Mouse (Mus musculus) heart, embryonic 10.5 days (tissue): ENCODE data around the gene Usp36. TPM values are rescaled to one million over a fixed set of nuclear protein-coding genes. Genes with fewer than 3 reads are reported as not detected.
"Not testable (repeated sequence)": the region's sequence is repeated elsewhere in the genome, so short reads cannot be mapped to it uniquely, and the experiment has no call there.

Experiments used
- DNase-seq: peaks from one replicate; pipeline ENCODE4 v3.0.0-alpha.2; 2017; ENCODE audit warnings: low spot score
- H3K27ac ChIP-seq: fragments of 300-500 bp; sonication (generic); 2 replicates; pipeline ENCODE4 v1.5.1; 2016; ENCODE audit warnings: mild to moderate bottlenecking
- H3K27me3 ChIP-seq: fragments of 300-500 bp; sonication (generic); 2 replicates; pipeline ENCODE4 v1.6.1; 2016; ENCODE audit warnings: mild to moderate bottlenecking; ENCODE audit not compliant: poor library complexity, insufficient read depth, severe bottlenecking
- H3K36me3 ChIP-seq: fragments of 300-500 bp; sonication (generic); 2 replicates; pipeline ENCODE4 v1.6.1; 2016; ENCODE audit warnings: mild to moderate bottlenecking, moderate library complexity
- H3K4me1 ChIP-seq: fragments of 300-500 bp; sonication (generic); 2 replicates; pipeline ENCODE4 v1.6.1; 2016; ENCODE audit warnings: mild to moderate bottlenecking
- H3K4me3 ChIP-seq: fragments of 300-500 bp; sonication (generic); 2 replicates; pipeline ENCODE4 v1.5.1; 2016; ENCODE audit warnings: mild to moderate bottlenecking, moderate library complexity
- H3K9me3 ChIP-seq: fragments of 300-500 bp; sonication (generic); 2 replicates; pipeline ENCODE4 v1.6.1; 2016; ENCODE audit warnings: mild to moderate bottlenecking, moderate library complexity
- WGBS: fragments of 180-500 bp; shearing (Covaris S2); methylation state at CpG from one replicate; pipeline ENCODE4 v1.1.7; 2016; 5-methylcytosine and 5-hydroxymethylcytosine counted together
- polyA plus RNA-seq: library from polyadenylated mRNA; unstranded; fragments of >200 nt; fragmentation: Nextera tagmentation; extraction: Ambion mirVana; gene quantifications from 2 replicates; pipeline ENCODE4 v1.2.1, GENCODE M21; 2016

Gene Usp36
- polyA plus RNA-seq, 1 experiment from 2014 or later = 22.4 TPM

DNA sequence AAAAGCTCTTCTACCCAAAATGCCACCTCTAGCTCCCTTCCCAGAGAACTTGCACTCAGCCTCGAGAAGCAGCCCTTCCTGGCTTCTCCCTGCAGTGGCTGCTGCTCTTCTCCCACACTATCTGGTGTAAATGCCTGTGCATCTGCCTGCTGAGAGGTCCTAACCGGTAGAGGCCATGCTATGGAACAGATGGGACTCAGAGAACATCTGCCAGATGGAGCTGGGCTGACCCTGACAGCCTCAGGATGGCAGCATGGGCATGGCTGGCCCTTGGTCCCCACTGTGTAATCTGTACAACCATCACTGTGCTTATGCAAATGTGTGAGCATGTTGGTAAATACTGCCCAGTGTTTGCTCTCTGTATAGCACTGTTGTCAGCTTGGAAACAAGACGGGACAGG lies 32.6 kb upstream of the Usp36 start:
- no peaks in the 10 kb centered on the region for H3K27me3 ChIP-seq
- H3K9me3 ChIP-seq = no peaks in the 10 kb centered on the region
- WGBS = 43% methylated on average over 3 of the region's 3 CpGs
- DNase-seq = no peak
- peaks cover 24% of the 10 kb centered on the region for H3K36me3 ChIP-seq
- no peak overlapping the region for H3K27ac ChIP-seq
- H3K4me3 ChIP-seq = no peak overlapping the region
- H3K4me1 ChIP-seq = peaks cover 41% of the 10 kb centered on the region

DNA sequence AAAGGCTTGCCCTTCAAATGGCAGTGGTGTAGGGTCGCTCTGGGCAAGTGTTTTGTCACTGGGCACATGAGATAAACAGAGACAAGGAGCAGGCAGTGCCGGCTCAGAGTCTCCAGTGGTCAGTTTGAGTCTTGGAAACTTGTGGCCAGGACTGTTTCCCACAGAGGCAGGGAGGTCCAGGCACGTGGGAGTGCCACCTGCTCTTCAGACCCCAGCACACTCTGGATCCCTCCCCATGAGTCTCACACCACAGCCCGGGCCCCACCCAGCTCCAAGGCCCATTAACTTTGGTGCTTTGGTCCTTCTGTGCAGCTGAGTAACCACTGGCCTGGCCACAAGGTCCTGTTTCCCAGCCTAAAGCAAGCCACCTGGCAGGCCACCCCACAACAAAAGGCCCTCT lies 31.9 kb upstream of the Usp36 start:
- Histone ChIP-seq H3K9me3 (no peaks in the 10 kb centered on the region), H3K4me3 (no peak overlapping the region), H3K36me3 (peaks cover 26% of the 10 kb centered on the region), H3K27ac (no peak overlapping the region), H3K27me3 (no peaks in the 10 kb centered on the region), H3K4me1 (peaks cover 41% of the 10 kb centered on the region)
- 63% methylated on average over 4 of the region's 4 CpGs for WGBS
- no peak for DNase-seq

DNA sequence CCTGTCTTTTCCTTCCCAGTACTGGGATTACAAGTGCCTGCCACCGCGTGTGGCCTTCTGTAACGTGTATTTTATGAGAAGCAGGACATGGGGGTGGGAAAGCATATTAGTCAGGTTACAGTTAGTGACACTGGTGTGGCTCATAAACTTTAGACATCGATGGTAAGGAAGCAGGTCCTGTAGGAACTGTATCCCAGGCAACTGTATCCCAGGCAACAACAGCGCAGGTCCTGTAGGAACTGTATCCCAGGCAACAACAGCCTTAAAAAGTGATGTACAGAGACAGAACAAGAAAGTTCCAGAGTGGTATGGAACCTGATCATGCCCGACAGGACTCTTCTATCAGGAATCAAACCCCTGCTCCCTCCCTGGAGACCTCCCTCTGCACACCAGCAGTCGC lies 31.5 kb upstream of the Usp36 start:
- Histone ChIP-seq H3K36me3 (peaks cover 28% of the 10 kb centered on the region), H3K27ac (no peak overlapping the region), H3K9me3 (no peaks in the 10 kb centered on the region), H3K4me1 (peaks cover 41% of the 10 kb centered on the region), H3K27me3 (no peaks in the 10 kb centered on the region), H3K4me3 (no peak overlapping the region)
- no peak for DNase-seq
- 85% methylated on average over 7 of the region's 7 CpGs for WGBS

- DNase-seq = no peak
- Histone ChIP-seq H3K4me3 (no peak overlapping the region), H3K36me3 (peaks cover 29% of the 10 kb centered on the region), H3K27ac (no peak overlapping the region), H3K4me1 (peaks cover 32% of the 10 kb centered on the region), H3K27me3 (no peaks in the 10 kb centered on the region), H3K9me3 (no peaks in the 10 kb centered on the region)
- WGBS = 59% methylated on average over 5 of the region's 5 CpGs
Observed at GRCm38 (mm10) chr11:118318678-118319077, 28.6 kb upstream of the Usp36 start.

- Histone ChIP-seq H3K27me3 (no peaks in the 10 kb centered on the region), H3K4me3 (no peak overlapping the region), H3K36me3 (peaks cover 39% of the 10 kb centered on the region), H3K9me3 (no peaks in the 10 kb centered on the region), H3K4me1 (peaks cover 26% of the 10 kb centered on the region), H3K27ac (0 out of 2 replicates have a peak overlapping the region, but pooled peaks have one; percentile 19)
- DNase-seq = no peak
- WGBS = 15% methylated on average over 7 of the region's 7 CpGs
Observed at GRCm38 (mm10) chr11:118317129-118317528, 27.1 kb upstream of the Usp36 start.

- peaks cover 44% of the 10 kb centered on the region for H3K36me3 ChIP-seq
- no peak for DNase-seq
- WGBS = 45% methylated on average over 8 of the region's 8 CpGs
- H3K9me3 ChIP-seq = no peaks in the 10 kb centered on the region
- peaks cover 24% of the 10 kb centered on the region for H3K4me1 ChIP-seq
- no peak overlapping the region for H3K4me3 ChIP-seq
- no peaks in the 10 kb centered on the region for H3K27me3 ChIP-seq
- H3K27ac ChIP-seq = peak overlapping the region; percentile 30; the same call in 1 of the 2 replicates
Observed at GRCm38 (mm10) chr11:118316231-118316806, 26.3 kb upstream of the Usp36 start.

- H3K27ac ChIP-seq = no peak overlapping the region
- peaks cover 55% of the 10 kb centered on the region for H3K36me3 ChIP-seq
- H3K9me3 ChIP-seq = 0 out of 2 replicates have a peak, but pooled peaks cover 5% of the 10 kb centered on the region
- DNase-seq = no peak
- no peak overlapping the region for H3K4me3 ChIP-seq
- no peaks in the 10 kb centered on the region for H3K27me3 ChIP-seq
- 75% methylated on average over 6 of the region's 6 CpGs for WGBS
- peaks cover 16% of the 10 kb centered on the region for H3K4me1 ChIP-seq
Observed at GRCm38 (mm10) chr11:118312132-118312723, 22.2 kb upstream of the Usp36 start.

DNA sequence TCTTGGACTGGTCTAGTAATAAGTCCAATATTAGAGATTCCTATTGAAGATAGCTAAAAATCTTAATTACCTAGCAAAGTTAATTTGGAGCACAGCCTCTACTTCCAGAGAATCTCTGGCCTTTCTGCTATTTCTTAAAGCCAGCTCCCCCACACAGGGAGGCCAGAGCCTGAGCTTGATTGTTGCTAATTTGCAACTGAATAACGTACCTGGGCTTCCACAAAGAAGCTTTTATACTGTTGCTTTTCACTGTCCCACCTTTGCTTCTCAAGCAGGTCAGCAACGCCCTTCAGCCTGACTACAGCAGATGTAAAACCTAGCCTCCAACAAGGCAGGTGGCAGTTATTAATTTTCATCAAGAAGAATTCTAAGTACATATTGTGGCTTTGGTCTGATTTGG lies 17.9 kb upstream of the Usp36 start:
- not testable (repeated sequence) for H3K27ac ChIP-seq, H3K4me1 ChIP-seq, H3K9me3 ChIP-seq, H3K4me3 ChIP-seq, DNase-seq, H3K27me3 ChIP-seq
- peaks cover 56% of the 10 kb centered on the region for H3K36me3 ChIP-seq
- WGBS = 76% methylated on average over 2 of the region's 2 CpGs

DNA sequence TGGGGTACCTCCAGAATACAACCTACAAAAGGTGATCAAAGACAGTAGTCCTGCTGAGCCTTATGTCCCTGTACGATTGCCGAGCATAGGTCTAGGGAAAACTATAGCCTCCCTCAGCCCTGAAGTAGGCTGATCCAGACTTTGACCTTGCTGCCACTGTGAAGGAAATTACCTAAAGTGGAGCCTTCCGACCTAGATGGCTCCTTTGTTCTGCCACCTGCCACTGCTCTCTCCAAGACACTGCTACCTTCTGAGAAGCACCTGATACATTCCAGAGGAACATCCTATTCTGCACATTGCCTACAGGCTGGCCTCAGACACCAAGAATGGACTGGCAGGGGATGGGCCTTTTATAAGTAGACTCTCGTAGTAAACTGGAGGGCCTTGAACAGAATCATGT lies 13.9 kb upstream of the Usp36 start:
- H3K27ac ChIP-seq, DNase-seq, H3K4me1 ChIP-seq, H3K9me3 ChIP-seq, H3K4me3 ChIP-seq, H3K27me3 ChIP-seq: not testable (repeated sequence)
- peaks cover 44% of the 10 kb centered on the region for H3K36me3 ChIP-seq
- 82% methylated on average over 4 of the region's 4 CpGs for WGBS

GRCm38 (mm10) chr11:118298810-118299209 lies 8.8 kb upstream of the Usp36 start:
- Histone ChIP-seq H3K27me3 (no peaks in the 10 kb centered on the region), H3K4me3 (no peak overlapping the region), H3K9me3 (no peaks in the 10 kb centered on the region), H3K4me1 (no peaks in the 10 kb centered on the region), H3K27ac (no peak overlapping the region), H3K36me3 (peaks cover 23% of the 10 kb centered on the region)
- DNase-seq = no peak
- WGBS = 66% methylated on average over 2 of the region's 2 CpGs

DNA sequence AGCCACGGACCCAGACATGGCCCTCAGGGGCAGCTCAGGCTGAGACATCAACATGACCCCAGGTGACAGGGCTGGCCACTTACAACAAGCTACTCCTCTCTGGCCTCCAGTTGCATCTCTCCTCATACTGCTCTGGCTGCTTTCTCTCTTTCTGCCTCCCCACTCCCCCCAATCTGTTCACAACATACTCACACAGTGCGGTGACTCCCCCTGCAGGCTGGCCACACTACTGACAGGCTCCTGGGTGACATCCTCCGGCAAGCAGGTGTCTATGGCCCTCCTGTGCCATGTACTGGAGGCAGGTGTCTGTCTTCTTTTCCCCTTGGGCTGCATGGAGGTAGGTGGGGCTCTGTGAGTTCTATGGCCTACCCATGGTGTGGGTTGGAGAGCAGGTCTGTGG lies 7.9 kb upstream of the Usp36 start:
- Histone ChIP-seq H3K27me3 (no peaks in the 10 kb centered on the region), H3K36me3 (peaks cover 15% of the 10 kb centered on the region), H3K4me1 (no peaks in the 10 kb centered on the region), H3K9me3 (no peaks in the 10 kb centered on the region), H3K27ac (no peak overlapping the region), H3K4me3 (no peak overlapping the region)
- WGBS = 72% methylated on average over 3 of the region's 3 CpGs
- DNase-seq = no peak

- H3K27me3 ChIP-seq = no peaks in the 10 kb centered on the region
- no peak overlapping the region for H3K4me3 ChIP-seq
- 70% methylated on average over 2 of the region's 2 CpGs for WGBS
- peaks cover 7% of the 10 kb centered on the region; the same call in 1 of the 2 replicates for H3K4me1 ChIP-seq
- H3K9me3 ChIP-seq = no peaks in the 10 kb centered on the region
- DNase-seq = no peak
- H3K27ac ChIP-seq = no peak overlapping the region
- no peaks in the 10 kb centered on the region for H3K36me3 ChIP-seq
Observed at GRCm38 (mm10) chr11:118295026-118295425, 5.0 kb upstream of the Usp36 start.

DNA sequence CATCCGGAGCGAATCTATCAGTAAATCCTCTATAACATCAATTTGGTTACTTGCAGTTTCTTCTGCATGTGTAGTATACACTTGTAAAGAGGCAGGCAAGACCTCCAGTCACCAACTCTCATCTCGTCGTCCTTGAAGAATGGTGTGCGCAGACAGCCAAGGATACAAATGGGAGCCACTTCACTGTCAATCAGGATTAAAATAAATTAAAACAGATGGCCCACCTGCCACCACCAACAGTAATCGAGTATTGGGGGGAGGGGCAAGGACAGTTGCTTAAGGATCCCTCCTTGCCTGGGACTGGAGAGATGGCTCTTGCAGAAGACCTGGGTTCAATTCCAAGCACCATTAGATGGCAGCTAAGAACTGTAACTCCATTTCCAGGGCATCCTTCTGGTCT lies 2.6 kb upstream of the Usp36 start:
- H3K4me1 ChIP-seq = peaks cover 17% of the 10 kb centered on the region
- H3K36me3 ChIP-seq = peaks cover 2% of the 10 kb centered on the region; the same call in 1 of the 2 replicates
- no peaks in the 10 kb centered on the region for H3K27me3 ChIP-seq
- 71% methylated on average over 6 of the region's 6 CpGs for WGBS
- no peak overlapping the region for H3K27ac ChIP-seq
- no peak overlapping the region for H3K4me3 ChIP-seq
- no peaks in the 10 kb centered on the region for H3K9me3 ChIP-seq
- DNase-seq = no peak

- no peaks in the 10 kb centered on the region for H3K9me3 ChIP-seq
- peaks cover 19% of the 10 kb centered on the region for H3K4me1 ChIP-seq
- H3K27ac ChIP-seq = peak overlapping the region; percentile 90
- H3K27me3 ChIP-seq = no peaks in the 10 kb centered on the region
- WGBS = under 1% methylated on average over 22 of the region's 22 CpGs
- DNase-seq = no peak
- peaks cover 33% of the 10 kb centered on the region for H3K36me3 ChIP-seq
- H3K4me3 ChIP-seq = peak overlapping the region; percentile 77
Observed at GRCm38 (mm10) chr11:118289562-118289961, 482 bp downstream of the Usp36 start.
